Mouse (Mus musculus) ES-E14 (cell line): ENCODE measurements at regions not wholly inside any gene's neighbourhood (a gene's known extent, or its start where the extent isn't known, plus 50 kb on each side); places are given as distances from the start of the nearest gene placed in this dataset.

Source experiments
- DNase-seq: peaks from one replicate; pipeline ENCODE4 v3.0.0-alpha.2; 2013; ENCODE audit warnings: low read depth, low spot score
- H3K27ac ChIP-seq: 2 replicates; pipeline ENCODE4 v1.5.1; 2012; ENCODE audit warnings: low read depth, mild to moderate bottlenecking, low read length, moderate library complexity, mixed read lengths; ENCODE audit not compliant: poor library complexity, insufficient read depth, severe bottlenecking
- H3K36me3 ChIP-seq: 2 replicates; pipeline ENCODE4 v1.6.1; 2012; ENCODE audit warnings: mild to moderate bottlenecking, low read length, moderate library complexity, mixed read lengths; ENCODE audit not compliant: control insufficient read depth, poor library complexity, insufficient read depth, severe bottlenecking
- H3K4me1 ChIP-seq, 2 experiments: fragments of 150-350 bp in 1 of 2; sonication (generic) in 1 of 2; 2 replicates each; pipeline ENCODE4 v1.6.1; 2012; ENCODE audit warnings: low read length in 2 of 2, mild to moderate bottlenecking in 1 of 2, mixed read lengths in 1 of 2; ENCODE audit not compliant: control insufficient read depth in 2 of 2, insufficient read depth in 2 of 2, poor library complexity in 1 of 2
- H3K4me3 ChIP-seq, 2 experiments: fragments of 150-350 bp in 1 of 2; sonication (generic) in 1 of 2; 2 replicates each; pipeline ENCODE4 v1.5.1; 2012; ENCODE audit warnings: low read length in 2 of 2, low read depth in 1 of 2, mild to moderate bottlenecking in 1 of 2, mixed read lengths in 1 of 2; ENCODE audit not compliant: insufficient read depth in 1 of 2, poor library complexity in 1 of 2, severe bottlenecking in 1 of 2
- H3K9ac ChIP-seq: 2 replicates; pipeline ENCODE4 v1.6.1; 2012; ENCODE audit warnings: low read depth, mild to moderate bottlenecking, low read length, mixed read lengths; ENCODE audit not compliant: poor library complexity, insufficient read depth, severe bottlenecking
- H3K9me3 ChIP-seq: fragments of 150-350 bp; sonication (generic); 2 replicates; pipeline ENCODE4 v1.6.1; 2012; ENCODE audit warnings: low read depth, mild to moderate bottlenecking, low read length; ENCODE audit not compliant: control insufficient read depth, insufficient read depth
- CHD2 ChIP-seq: IDR thresholded peaks from 2 replicates; pipeline ENCODE4 v1.6.1; 2014; ENCODE audit warnings: mild to moderate bottlenecking, low read depth, low read length, inconsistent platforms
- HCFC1 ChIP-seq: IDR thresholded peaks from 2 replicates; pipeline ENCODE4 v1.6.1; 2012; ENCODE audit warnings: low read length, inconsistent platforms, borderline replicate concordance; ENCODE audit not compliant: insufficient read depth
- MAFK ChIP-seq: IDR thresholded peaks from 2 replicates; pipeline ENCODE4 v1.6.1; 2014; ENCODE audit warnings: mild to moderate bottlenecking, low read depth, low read length, inconsistent platforms; ENCODE audit not compliant: insufficient read depth
- ZC3H11A ChIP-seq: IDR thresholded peaks from 2 replicates; pipeline ENCODE4 v1.6.1; 2012; ENCODE audit warnings: low read depth, mild to moderate bottlenecking, inconsistent platforms, low read length, borderline replicate concordance
- ZNF384 ChIP-seq: IDR thresholded peaks from 2 replicates; pipeline ENCODE4 v1.6.1; 2012; ENCODE audit warnings: low read depth, low read length, inconsistent platforms
- in situ Hi-C, 2 experiments: fragments of 600-800 bp; cut with MboI; formaldehyde crosslinking; loops; one replicate each; pipeline ENCODE4 v1.15.1; 2025; ENCODE audit warnings: low sequenced_read_pairs in 2 of 2, inconsistent platforms in 1 of 2; ENCODE audit not compliant: unreplicated experiment in 2 of 2

DNA sequence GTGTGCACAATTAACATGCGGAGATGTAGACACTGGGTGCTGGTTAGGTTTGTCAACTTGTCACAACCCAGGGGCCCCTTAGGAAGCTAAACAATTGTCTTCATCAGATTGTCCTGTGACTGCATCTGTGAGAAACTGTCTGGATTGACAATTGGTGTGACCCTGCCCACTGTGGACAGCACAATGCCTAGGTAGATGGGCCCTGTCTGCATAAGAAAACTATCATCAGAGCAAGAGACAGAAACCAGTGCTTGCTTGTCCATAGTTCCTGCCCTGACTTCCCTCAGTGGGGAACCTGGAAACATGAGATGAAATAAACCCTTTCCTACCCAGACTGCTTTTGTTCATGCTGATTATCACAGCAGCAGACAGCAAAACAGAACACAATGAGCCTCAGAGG, 63.5 kb upstream of the Tyw5 start:
- H3K9ac ChIP-seq = no peak overlapping the region
- H3K36me3 ChIP-seq = no peaks in the 10 kb centered on the region
- H3K4me3 ChIP-seq = no peak overlapping the region
- no peak for TF ChIP-seq CHD2
- TF ChIP-seq ZC3H11A = no peak
- TF ChIP-seq MAFK = no peak
- TF ChIP-seq HCFC1 = no peak
- no peak for TF ChIP-seq ZNF384
- peak; percentile 51 for DNase-seq
- in situ Hi-C loops = no loop called here
- no peaks in the 10 kb centered on the region for H3K9me3 ChIP-seq
- no peaks in the 10 kb centered on the region; a peak in 1 of 4 replicates for H3K4me1 ChIP-seq
- 0 out of 2 replicates have a peak overlapping the region, but pooled peaks have one; percentile 38 for H3K27ac ChIP-seq

- TF ChIP-seq HCFC1 (no peak), CHD2 (no peak), ZC3H11A (no peak), ZNF384 (no peak), MAFK (no peak)
- in situ Hi-C loops = no loop called here
Measured at GRCm38 (mm10) chr1:57472235-57472634, 65.3 kb upstream of the Tyw5 start.

GRCm38 (mm10) chr1:57477725-57478124, 70.8 kb upstream of the Tyw5 start:
- Histone ChIP-seq H3K27ac (no peak overlapping the region), H3K4me3 (no peak overlapping the region), H3K9me3 (no peaks in the 10 kb centered on the region), H3K9ac (no peak overlapping the region), H3K4me1 (peaks cover 2 to 10% of the 10 kb centered on the region in 2 experiments; a peak in 2 of 4 replicates), H3K36me3 (no peaks in the 10 kb centered on the region)
- no peak for DNase-seq
- no peak for TF ChIP-seq ZNF384
- no peak for TF ChIP-seq HCFC1
- TF ChIP-seq ZC3H11A = no peak
- TF ChIP-seq CHD2 = no peak
- TF ChIP-seq MAFK = no peak
- in situ Hi-C loops = no loop called here

More at GRCm38 (mm10) chr1:57472235-57472634, 65.3 kb upstream of the Tyw5 start:
- H3K36me3 ChIP-seq = no peaks in the 10 kb centered on the region
- H3K4me3 ChIP-seq = no peak overlapping the region
- H3K9me3 ChIP-seq = no peaks in the 10 kb centered on the region
- H3K4me1 ChIP-seq = peaks cover 0 to 8% of the 10 kb centered on the region in 2 experiments; a peak in 2 of 4 replicates
- no peak for DNase-seq
- H3K9ac ChIP-seq = no peak overlapping the region
- no peak overlapping the region for H3K27ac ChIP-seq

DNA sequence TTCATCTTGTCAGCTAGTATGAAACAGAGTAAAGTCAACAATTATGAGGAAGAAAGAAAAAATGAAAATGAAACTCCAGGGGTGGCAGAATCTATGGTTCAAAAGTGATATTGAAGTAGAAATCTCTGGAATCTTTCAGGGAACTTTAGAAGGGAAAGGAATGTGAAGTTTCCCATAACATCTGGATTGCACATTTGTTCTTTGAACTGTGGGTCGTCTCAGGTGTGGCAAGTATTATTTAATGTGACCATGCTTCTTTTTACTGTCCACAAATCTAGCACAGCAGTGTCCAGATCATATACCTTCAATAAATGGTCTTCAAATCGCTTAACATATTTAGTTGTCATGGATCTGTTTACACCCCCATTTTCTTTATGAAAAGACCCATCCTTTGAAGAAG, 71.2 kb upstream of the Tyw5 start:
- TF ChIP-seq MAFK = no peak
- no peak for TF ChIP-seq HCFC1
- no peak for TF ChIP-seq ZNF384
- no peak for TF ChIP-seq CHD2
- no peak for TF ChIP-seq ZC3H11A
- peaks cover 2 to 10% of the 10 kb centered on the region in 2 experiments; a peak in 2 of 4 replicates for H3K4me1 ChIP-seq
- H3K4me3 ChIP-seq = no peak overlapping the region
- no peaks in the 10 kb centered on the region for H3K36me3 ChIP-seq
- H3K9me3 ChIP-seq = no peaks in the 10 kb centered on the region
- no peak for DNase-seq
- no peak overlapping the region for H3K9ac ChIP-seq
- in situ Hi-C loops = no loop called here
- H3K27ac ChIP-seq = no peak overlapping the region
